Mouse (Mus musculus) hindlimb bud, embryonic 11.5 days (tissue): ENCODE results near the gene Auts2.
A peak's percentile ranks its signal among the peaks of the same experiment; 100 is the strongest.

Experiments
- DNase-seq: peaks from one replicate; pipeline ENCODE4 v3.0.0-alpha.2; 2012; ENCODE audit warnings: low read depth, low spot score; ENCODE audit errors: extremely low spot score

Gene Auts2

DNA sequence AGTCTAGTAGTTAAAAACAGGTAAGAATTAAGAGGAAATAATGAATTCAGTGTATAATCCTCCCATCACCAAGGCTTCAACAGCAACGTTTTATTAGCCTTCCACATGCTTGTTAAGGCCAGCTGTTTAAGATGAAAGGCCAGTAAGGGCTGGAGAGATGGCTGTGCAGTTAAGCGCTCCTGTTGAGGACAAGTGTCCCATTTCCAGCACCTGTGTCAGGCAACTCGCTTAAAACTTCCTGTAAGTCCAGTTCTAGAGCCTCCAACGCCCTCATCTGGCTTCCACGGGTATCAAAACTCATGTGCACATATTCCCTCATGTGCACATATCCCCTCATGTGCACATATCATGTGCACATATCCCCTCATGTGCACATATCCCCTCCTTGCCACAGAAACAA lies 41.1 kb downstream of the Auts2 start:
- peak; percentile 60 for DNase-seq

DNA sequence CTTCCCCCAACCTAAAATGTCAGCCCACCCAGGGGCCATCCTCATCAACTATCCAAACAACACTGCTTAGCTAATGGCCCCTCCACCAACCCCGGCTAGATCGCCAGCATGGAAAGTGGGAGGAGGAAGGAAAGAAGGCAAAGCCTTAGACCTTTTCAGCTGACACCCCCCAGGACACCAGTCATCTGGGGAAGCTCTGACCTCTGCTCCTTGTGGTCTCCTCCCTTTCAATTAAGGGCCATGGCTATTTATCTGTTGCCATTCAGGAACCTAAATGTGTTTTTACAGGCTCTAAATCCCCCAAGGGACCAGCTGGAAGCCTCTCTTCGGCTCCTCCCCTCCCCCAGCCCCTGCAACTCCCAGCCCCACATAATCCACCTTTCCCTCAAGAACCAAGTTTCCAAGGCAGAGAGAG lies 42.3 kb downstream of the Auts2 start:
- DNase-seq = no peak

DNA sequence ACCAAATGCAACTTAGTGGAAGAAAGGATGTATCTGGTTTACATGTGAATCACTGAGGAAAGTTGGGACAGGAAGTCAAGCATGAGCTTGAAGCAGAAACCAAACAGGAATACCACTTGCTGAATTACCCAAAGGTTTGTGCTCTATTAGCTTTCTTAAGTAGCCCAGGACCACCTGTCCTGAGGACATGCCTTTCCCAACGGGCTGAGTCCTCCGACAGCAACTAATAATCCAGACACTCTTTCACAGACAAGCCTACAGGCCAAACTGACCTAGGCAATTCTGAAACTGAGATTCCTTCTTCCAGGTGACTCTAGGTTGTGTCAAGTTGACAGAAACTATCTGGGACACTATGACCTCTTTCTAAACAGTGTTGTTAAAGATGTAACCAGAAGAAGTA lies 44.2 kb downstream of the Auts2 start:
- no peak for DNase-seq

DNA sequence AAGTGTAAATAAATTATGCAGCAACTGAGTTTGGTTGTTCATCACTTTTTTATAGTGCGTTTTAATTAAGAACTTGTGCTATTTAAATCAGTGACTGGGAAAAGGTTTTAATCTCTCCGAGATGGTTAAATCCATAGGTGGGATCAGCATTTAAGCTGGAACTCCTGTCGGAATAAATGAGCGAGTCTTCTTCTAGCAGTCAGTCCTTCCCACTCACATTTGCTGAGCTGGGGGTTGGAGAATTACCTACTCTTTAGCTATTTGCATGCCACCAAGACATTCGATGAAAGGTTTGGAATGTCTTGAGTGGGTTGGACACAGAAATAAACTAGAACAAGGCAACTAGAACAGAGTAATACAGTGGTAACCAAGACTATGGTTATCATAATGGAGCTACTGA lies 45.1 kb downstream of the Auts2 start:
- no peak for DNase-seq

DNA sequence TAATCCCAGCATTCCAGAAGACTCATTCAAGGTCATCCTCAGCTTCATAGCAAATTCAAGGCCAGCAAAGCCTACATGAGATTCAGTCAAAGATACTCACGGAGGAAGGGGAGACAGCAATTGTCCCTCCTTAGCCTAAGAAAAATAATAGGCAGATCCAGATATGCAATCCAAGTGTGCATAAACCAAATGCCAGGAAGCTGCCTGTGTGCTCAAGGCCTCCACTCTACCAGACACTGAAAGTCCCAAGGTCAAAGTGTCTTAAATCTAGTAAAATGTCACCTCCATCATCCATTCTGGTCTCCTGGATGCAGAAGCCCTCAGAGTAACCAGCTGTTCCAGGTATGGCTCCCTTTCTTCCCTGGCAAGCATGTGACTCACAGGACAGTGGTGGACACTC lies 50.4 kb downstream of the Auts2 start:
- no peak for DNase-seq

DNA sequence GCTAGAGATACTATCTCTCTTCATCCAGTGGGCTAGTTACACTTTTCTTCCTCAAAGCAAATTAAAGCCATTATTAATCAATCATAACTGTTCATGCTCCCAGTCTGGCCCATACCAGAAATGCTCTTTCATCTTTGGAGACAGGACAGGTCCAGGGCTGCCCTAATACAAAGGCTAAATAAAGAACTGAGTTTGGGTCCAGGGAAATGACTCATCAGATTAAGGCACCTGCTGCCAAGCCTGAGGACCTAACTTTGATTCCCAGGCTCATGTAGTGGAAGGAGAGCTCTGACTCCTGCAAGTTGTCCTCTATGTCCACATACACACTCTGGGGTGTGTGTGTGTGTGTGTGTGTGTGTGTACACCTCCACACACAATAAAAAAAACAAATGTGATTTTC lies 51.1 kb downstream of the Auts2 start:
- DNase-seq = no peak

DNA sequence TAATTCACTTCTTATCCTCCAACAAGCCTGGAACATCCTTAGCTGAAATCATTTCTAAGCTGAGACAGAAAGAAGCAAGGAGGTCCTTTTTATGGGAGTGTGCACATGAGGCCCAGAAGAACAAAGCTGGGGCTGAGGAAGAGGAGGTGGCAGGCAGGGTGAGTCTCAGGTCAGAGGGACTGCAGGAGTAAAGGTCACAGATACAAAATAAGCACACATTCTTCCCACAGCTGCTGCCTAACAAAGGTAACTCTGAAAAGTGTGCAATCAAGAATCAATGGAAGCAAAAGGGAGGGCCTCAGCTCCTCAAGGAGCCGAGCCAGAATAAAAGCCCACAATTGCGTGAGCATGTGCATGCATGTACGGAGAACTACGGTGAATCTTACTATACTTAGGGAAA lies 51.6 kb downstream of the Auts2 start:
- DNase-seq = no peak

DNA sequence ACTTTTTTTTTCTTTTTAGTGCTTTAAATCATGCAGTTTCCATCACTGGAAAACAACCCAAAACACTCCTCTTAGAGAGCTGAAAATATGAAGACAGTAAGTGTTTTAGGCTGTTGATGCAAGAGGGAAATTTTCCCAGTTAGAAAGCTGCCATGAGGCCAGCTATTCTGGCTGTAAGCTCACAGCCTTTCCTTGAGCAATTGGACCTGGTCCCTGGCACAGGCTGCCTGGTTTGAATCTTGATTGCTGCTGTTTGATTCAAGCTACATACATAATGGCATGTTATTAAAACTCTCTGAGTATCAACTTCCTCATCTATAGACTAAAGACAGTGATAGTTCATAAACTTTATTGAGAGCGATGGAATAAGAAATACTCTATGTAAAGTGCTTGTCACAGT lies 52.8 kb downstream of the Auts2 start:
- no peak for DNase-seq

DNA sequence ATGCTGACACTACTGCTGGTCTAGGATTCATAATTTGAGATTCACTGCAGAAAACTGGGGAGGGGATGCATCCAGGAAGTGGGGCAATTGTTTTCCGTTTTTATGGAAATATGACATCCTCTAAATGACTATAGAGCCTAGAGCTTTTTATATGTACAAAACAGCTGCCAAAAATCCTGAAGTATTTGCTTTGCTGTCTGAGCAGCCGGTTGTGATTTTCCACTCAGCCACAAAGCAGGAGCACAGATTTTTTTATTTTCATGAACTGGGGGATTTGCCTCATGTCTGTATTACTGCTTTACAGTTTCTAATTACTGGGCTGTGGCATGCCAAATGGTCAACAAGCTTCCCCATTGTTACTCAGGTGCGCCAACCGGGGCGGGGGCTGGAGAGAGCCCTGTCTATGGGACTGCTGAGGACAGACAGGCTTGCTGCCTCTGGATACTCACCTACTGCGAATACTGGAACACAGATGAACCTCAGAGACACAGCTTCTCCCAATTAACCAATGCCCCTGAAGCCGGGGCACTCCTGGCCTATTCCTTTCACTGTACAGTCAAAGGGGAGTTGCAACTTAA lies 53.3 kb downstream of the Auts2 start:
- DNase-seq = no peak

DNA sequence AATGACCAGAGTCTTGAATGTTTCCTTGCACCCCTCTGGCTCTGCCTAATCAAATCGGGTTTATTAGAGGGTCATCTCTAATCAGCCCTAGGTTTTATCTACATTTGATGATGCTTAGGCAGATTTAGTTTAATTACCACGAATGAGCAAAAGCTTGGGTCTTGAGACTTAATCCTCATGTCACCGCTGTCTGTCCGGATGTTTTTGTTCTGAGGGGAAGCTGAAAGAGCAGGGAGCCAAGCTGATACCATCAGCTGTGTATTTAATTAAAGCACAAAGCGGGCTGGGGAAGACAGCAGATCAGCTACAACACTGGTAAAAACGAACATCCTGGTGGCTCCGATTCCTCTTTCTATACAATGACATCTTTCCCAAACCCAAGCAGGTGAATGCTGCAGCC lies 56.3 kb downstream of the Auts2 start:
- no peak for DNase-seq

DNA sequence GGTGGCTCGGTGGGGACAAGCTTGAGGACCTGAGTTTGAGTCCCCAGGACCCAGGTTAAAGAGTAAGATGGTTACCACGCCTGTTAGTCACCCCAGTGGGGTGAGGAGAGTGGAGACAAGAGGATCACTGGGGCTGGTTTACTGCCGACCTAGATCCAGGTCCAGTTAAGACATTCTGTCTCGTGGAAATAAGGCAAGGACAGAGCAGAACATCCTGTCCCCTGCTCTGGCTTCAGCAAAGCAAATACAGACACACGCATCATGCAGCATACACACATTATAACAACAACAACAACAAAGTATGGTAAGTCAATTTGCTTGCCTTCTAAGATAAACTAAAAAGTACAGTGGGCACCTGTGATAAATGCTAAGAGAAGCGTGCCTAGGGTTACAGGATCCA lies 57.1 kb downstream of the Auts2 start:
- no peak for DNase-seq

DNA sequence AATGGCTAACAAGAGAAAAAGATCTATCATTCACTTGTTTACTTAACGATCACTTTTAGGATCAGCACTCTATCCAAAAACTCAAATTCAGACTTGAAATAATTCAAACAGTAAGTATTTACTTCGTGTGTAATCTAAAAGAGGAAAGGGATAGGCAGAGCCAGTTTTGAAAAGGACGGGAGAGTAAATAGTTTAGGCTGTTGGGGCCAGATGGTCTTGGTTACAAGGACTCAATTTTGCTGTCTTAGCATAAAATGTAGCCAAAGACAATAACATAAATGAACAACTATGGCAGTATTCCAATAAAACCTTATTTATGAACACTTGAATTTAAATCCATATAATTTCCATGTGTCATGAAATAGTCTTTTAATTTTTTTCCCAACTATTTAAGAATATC lies 57.7 kb downstream of the Auts2 start:
- DNase-seq = no peak

DNA sequence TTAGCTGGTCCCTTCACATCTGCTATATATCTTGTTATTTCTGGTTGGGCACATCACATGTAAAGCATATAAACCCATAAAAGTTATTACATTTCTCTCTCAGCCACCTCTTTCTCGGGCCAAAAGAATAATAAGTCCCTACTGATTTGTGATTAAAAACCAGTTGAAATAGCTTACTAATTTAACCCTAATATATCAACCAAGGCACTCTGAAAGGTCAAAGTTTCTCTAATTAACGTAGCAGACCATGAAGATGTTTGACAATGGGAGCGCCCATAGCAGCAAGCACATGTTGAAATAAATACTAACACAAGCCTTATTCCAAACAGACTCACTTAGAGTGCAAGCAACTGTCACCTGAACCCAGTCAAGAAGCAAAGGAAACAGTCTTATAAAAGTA lies 61.7 kb downstream of the Auts2 start:
- no peak for DNase-seq

DNA sequence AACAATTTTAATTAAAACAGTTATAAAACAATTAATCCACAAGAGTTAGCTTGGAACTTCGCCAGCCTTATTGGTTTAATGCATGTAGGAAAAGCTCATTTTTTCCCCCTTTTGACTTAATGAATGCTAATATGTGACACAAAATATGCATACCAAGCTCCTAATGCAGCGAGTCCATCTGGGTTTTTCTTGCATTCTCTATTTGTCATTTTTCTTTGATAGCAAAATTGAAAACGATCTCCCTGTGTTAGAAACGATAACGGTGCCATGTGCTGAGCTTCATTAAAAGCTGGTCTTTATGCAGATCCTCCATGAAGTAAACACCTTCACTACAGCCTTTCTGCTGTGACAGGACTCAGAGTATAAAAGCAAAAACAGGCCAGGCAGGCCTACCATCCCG lies 62.7 kb downstream of the Auts2 start:
- no peak for DNase-seq

DNA sequence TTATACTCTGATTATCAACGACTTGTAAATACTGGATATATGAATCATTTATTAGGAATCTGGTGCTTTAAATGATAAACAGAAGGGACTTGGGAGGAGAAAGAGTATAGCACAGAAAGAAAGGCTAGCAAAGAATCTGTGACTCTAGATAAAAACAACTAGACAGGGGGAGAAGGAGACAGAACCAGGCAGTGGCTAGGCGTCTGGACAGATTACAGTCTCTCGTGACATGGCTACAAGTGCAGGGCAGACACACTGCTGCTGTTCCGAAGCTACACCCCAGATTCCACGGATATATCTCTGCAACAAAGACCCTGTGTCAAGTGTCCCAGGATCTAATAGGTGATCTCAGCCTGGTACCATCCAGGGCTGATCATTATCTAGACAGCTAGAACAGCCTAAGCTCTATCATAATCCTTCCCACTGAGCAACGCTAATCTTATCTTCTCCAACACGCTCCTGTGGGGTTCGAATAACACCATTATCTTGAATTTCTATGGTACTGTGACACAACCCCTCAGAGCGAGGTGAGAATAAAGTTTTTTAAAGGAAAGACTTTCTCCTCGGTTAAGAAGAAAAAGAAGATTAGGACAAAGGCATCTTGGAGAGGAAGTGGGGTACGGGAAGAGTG lies 63.8 kb downstream of the Auts2 start:
- no peak for DNase-seq

DNA sequence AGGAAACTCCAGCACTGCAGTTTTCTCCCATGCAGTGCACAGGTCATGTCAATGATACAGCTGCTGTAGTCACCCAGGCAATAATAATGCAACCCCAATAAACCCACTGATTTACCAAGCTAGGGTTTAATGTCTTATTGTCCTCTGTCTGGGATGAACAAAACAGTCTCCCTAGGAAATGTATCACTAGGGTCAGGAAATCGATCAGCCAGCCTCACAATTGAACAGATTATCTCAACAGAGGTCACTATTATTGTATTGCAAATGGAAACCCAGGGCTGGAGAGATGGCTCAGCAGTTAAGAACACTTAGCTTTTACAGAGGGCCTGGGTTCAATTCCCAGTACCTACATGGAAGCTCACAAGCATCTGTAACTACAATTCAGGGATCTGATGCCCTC lies 65.6 kb downstream of the Auts2 start:
- DNase-seq = no peak

DNA sequence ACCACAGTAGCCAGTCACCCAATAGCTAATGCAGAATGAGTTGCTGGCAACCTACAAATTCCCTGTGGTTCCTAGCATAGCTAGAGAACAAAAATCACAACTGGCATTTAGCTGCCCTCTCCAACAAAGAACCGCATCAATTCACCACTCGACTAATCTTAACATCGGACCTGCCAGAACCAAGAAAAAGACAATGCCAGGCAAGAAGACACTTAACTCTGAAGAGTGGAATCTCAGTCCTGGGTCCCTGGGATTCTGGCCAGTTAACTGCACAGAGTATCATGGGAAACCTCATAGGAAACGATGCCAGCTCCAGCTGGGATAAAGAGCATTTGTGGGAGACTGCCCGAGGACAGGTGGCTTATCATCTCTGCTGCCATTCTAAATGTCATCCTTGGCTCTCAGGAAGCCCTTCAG lies 70.2 kb downstream of the Auts2 start:
- no peak for DNase-seq

DNA sequence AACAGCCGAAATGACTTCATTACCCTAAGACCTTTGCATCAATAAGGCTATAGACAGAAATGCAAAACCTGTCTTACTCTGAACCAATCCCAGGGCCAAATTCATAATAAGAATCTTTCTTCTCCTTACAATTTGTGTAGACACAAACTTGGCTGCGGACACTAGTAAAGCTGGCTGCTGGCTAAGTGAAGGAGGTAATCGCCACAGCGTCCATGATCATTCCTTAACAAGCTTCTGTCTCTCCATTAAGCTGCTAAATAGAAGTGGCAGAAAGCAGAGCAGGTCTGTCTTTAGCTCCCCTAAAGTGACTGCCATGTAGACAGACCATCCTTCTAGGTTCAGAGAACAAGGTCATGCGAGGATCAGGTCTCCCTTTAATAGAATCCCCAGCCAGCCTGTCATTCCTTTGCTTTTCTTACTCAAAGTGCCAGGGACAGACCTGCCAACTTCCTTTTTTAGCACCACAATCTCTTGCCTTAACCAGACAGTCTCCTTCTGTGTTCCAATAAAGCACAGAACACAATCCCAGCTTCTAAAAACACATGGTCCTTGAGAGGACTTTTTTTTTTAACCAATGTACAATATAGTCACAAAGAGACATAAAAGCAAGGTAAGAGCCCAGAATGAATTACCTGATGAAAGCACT lies 70.8 kb downstream of the Auts2 start:
- no peak for DNase-seq

DNA sequence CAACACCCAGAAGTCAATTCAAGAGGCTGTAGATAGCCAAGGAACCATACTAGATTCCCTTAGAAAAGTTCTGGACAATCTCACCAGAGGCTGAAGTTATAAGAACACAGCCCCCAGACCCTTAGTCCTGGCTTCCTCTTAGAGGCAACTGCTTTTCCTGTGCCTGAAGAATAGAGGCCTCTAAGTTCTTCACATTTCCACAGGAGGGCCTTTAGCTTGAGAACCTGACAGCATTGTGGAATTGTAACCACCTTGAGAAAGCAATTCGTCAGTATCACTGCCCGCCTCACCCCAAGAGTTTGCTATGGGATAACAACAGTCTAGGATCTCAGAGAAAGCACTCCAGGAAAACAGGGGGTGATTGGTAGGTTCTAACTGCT lies 75.8 kb downstream of the Auts2 start:
- DNase-seq = no peak

DNA sequence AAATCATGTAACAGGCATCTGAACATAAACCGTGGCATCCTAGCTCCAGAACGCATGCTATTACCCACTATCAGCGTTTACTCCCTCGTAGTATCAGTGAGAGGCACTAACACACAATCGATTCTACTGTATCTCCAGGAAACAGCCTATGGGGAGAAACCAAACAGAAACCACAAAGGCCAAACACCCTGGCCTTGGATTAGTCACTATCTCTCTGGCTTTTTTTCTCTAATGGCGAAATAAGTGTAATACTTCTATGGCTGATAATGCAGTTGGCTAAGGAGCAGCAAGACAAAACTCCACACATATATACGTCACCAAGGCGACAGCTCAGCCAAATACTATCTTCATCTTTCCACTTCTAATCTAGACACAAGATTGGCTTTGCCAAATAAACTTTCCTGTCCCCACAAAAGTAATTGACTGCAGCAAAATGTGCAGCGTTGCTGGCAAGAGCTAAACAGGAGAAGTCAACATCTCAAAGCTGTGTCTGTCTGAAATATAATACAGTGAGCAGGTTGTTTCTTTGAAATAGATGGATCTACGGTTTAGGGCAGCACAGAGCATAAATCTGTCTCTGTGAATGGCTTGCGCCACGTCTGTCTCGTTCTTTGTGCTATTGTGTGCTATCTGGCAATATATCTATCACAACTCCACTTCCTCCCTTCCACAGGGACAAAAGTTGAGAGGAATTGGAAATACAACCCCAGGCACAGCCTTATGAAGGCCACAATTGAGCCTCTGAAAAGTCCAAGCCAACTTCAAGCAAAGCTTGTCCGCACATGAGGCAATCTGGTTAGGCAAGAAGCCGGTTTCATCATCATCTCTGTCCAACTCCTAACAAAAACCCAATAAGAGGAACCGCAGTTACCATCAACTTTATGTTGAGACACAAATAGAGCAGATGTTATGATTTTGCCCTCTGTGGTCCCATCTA lies 76.4 kb downstream of the Auts2 start:
- DNase-seq = no peak

DNA sequence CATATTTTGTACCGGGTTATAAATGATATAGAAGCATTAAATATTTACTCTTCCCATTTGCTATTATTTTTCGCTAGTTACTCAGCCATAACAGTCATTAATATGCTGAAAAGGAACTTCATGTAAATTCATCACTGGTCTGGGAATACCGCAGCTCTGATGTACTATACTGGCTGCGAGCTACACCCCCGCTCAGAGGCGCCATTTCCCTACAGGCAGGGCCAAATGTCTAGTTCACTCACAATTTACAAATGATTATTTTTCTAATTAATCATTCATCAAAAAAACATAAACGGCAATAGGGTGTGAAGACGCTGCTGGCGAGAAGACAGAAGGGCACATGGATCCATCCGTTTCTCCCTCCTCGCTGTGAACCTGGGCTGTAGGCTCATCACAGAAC lies 80.6 kb downstream of the Auts2 start:
- no peak for DNase-seq

DNA sequence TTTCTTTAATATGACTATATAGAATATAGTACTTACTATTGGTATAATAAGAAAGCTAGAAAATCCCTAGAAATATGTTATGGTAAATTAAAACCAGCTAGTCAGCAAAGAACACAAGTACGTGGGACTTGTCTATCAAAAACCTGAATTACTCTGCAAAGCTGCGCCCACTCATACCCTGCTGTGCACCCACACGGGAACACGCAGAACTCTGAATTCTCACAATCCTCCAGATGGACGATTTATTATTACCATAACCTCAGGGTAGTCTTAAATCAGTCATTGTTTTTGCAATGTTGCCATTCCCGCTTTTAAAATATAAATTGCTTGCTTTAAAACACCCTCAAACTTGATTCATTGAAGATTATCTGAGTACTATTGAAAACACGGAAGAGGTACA lies 84.6 kb downstream of the Auts2 start:
- DNase-seq = no peak
